Mouse (Mus musculus) embryonic fibroblast, embryonic 13.5 days (primary cell): ENCODE measurements around the gene Unc5cl.

ENCODE experiments used
- CTCF ChIP-seq: IDR thresholded peaks from 2 replicates; pipeline ENCODE4 v1.5.1; 2011; ENCODE audit warnings: mild to moderate bottlenecking, control low read depth, low read length, moderate library complexity, borderline replicate concordance; ENCODE audit not compliant: insufficient read depth
- POLR2A ChIP-seq: IDR thresholded peaks from 2 replicates; pipeline ENCODE4 v1.6.1; 2011; ENCODE audit warnings: low read depth, mild to moderate bottlenecking, control low read depth, low read length, moderate library complexity

- TF ChIP-seq POLR2A (no peak), CTCF (no peak)
Measured at GRCm38 (mm10) chr17:48493582-48493981, 38.9 kb downstream of the Unc5cl start.
